In the genomic region with DNA sequence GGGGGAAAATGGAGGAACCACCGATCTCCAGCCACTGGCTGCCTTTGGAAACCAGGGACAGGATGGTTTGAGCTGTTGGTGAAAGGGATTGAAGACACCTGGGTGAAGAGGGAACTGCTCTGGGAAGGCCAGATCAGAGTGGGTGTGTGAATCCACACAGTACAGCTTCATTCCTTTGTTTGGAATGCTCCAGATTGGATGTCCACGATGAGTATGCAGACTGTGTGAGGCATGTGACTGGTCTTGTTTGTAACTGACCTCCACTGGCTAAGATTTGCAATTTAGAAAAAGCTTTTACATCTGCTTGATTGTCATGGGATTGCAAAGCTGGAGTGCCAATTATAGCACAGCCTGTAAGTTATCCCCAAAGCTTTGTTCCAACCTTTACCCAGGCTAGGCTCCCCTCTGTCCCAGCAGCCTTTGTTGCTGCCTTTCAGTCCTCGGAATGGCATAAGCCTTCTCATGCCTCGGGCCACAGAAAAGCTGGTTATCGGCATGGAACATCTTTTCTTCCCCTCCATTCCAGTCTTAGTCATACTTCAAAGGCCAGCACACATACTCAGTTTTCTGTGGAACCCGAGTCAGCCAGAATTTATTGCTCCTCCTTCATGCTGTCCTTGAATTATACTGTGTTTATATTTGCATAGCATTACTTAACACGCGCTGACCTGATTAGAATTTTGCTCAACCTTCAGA, we compare ENCODE assay signal across 13 mouse cellular contexts. TPM values are rescaled to one million over a fixed set of nuclear protein-coding genes. Genes with fewer than 3 reads are reported as not detected.
DNase-seq lines count a peak whose midpoint lies in the region; ATAC-seq and TF ChIP-seq lines count a peak whose summit lies in the region.
"Had no signal": no experiment of that assay in that cellular context is flagged by ENCODE, and none has a peak within 500 bp of the region (broad histone marks: within the 10 kb centered on the region; RNA-seq: fewer than 3 reads in every experiment).

No protein-coding gene starts in this region.

- no peaks in the 10 kb centered on the region for H3K27me3 ChIP-seq in forebrain, postnatal 0 days (ENCODE audit: insufficient read depth, low read length)
- no peaks in the 10 kb centered on the region for H3K27me3 ChIP-seq in midbrain, embryonic 15.5 days (replicated peaks)
- H3K27me3 ChIP-seq in cerebellum, adult 2 months (ENCODE audit: control insufficient read depth, insufficient read depth, low read length): no peaks in the 10 kb centered on the region
- H3K27me3 ChIP-seq: limb, embryonic 15.5 days had no signal

- ATAC-seq in forebrain, postnatal 0 days: peak; percentile 53
- ATAC-seq in midbrain, embryonic 15.5 days (replicated peaks): peak; percentile 86
- no peak for ATAC-seq in erythroid progenitor cell, adult 5-6 weeks (replicated peaks; ENCODE audit: low FRiP score, poor library complexity, severe bottlenecking)

- no peaks in the 10 kb centered on the region for H3K4me1 ChIP-seq in forebrain, postnatal 0 days (ENCODE audit: insufficient read depth)
- peaks cover 9% of the 10 kb centered on the region; the same call in 1 of the 2 replicates for H3K4me1 ChIP-seq in midbrain, embryonic 15.5 days
- no peaks in the 10 kb centered on the region for H3K4me1 ChIP-seq in cerebellum, adult 2 months (ENCODE audit: control insufficient read depth, insufficient read depth, low read length)
- H3K4me1 ChIP-seq: limb, embryonic 15.5 days had no signal

- no peak overlapping the region for H3K27ac ChIP-seq in forebrain, postnatal 0 days (ENCODE audit: low read depth, low read length)
- peak overlapping the region; percentile 66 for H3K27ac ChIP-seq in midbrain, embryonic 15.5 days
- no peak overlapping the region for H3K27ac ChIP-seq in cerebellum, adult 2 months (ENCODE audit: insufficient read depth, low read length)
- H3K27ac ChIP-seq: limb, embryonic 15.5 days had no signal

- H3K9ac ChIP-seq in forebrain, postnatal 0 days: no peak overlapping the region
- H3K9ac ChIP-seq in midbrain, embryonic 15.5 days: no peak overlapping the region
- H3K9ac ChIP-seq: limb, embryonic 15.5 days had no signal

- no peak for TF ChIP-seq POLR2A in brain, embryonic 14.5 days (IDR thresholded peaks at IDR 0.05; ENCODE audit: borderline replicate concordance, extremely low read depth, insufficient read depth, insufficient read length, poor library complexity, severe bottlenecking)
- TF ChIP-seq POLR2A in cerebellum, adult 2 months (IDR thresholded peaks at IDR 0.05; ENCODE audit: borderline replicate concordance, insufficient read depth, low read length): no peak

- no peaks in the 10 kb centered on the region for H3K9me3 ChIP-seq in forebrain, postnatal 0 days (ENCODE audit: low read length)
- H3K9me3 ChIP-seq in midbrain, embryonic 15.5 days: no peaks in the 10 kb centered on the region
- H3K9me3 ChIP-seq: limb, embryonic 15.5 days had no signal

- no peak overlapping the region for H3K4me3 ChIP-seq in forebrain, postnatal 0 days (ENCODE audit: low read depth, low read length)
- no peak overlapping the region for H3K4me3 ChIP-seq in midbrain, embryonic 15.5 days
- no peak overlapping the region for H3K4me3 ChIP-seq in cerebellum, adult 2 months (replicated peaks; ENCODE audit: insufficient read depth, low read depth, low read length)
- H3K4me3 ChIP-seq: limb, embryonic 15.5 days had no signal

- peak; percentile 22 for DNase-seq in kidney, adult 9 months
- DNase-seq in kidney, postnatal 25 days: no peak
- DNase-seq in brain, embryonic 14.5 days (ENCODE audit: low read depth): peak; percentile 73
- DNase-seq in forebrain, postnatal 0 days: no peak
- no peak for DNase-seq in embryo, embryonic 10.5 days (ENCODE audit: low spot score)
- DNase-seq in cerebellum, adult 2 months: no peak
- DNase-seq: cerebellum, postnatal 25 days; heart, postnatal 4 days; retina, postnatal 1 day had no signal

- H3K36me3 ChIP-seq in forebrain, postnatal 0 days (ENCODE audit: insufficient read depth): no peaks in the 10 kb centered on the region
- H3K36me3 ChIP-seq in midbrain, embryonic 15.5 days (replicated peaks): no peaks in the 10 kb centered on the region
- H3K36me3 ChIP-seq: limb, embryonic 15.5 days had no signal

- 35% methylated on average over 8 of the region's 8 CpGs for WGBS in forebrain, postnatal 0 days
- 35% methylated on average over 8 of the region's 8 CpGs for WGBS in midbrain, embryonic 15.5 days
- WGBS in cerebellum, adult 2 months: 66% methylated on average over 8 of the region's 8 CpGs

- H3K4me2 ChIP-seq in forebrain, postnatal 0 days (ENCODE audit: low read depth): no peak overlapping the region
- H3K4me2 ChIP-seq in midbrain, embryonic 15.5 days: no peak overlapping the region
- H3K4me2 ChIP-seq: limb, embryonic 15.5 days had no signal

- TF ChIP-seq CTCF in brain, embryonic 14.5 days (IDR thresholded peaks at IDR 0.05; ENCODE audit: borderline replicate concordance, extremely low read depth, insufficient read depth, insufficient read length): no peak
- TF ChIP-seq CTCF in forebrain, postnatal 0 days (IDR thresholded peaks at IDR 0.05; ENCODE audit: low read depth): no peak
- TF ChIP-seq CTCF in cerebellum, adult 2 months (IDR thresholded peaks at IDR 0.05; ENCODE audit: borderline replicate concordance, insufficient read depth, low read depth, low read length): no peak

RNA-seq across cellular contexts. Expression of a gene that starts 3.8 kb away (rescaled TPM):
- not detected in 2 replicates for polyA plus RNA-seq in brain, embryonic 14.5 days (2012; rRNA removed)
- not detected in 2 replicates for total RNA-seq in forebrain, postnatal 0 days (2014; rRNA removed)
- polyA plus RNA-seq in forebrain, postnatal 0 days (2015; fragmentation: Nextera tagmentation; extraction: Ambion mirVana): 0.12 TPM in 1 of 2 replicates, not detected in the other
- polyA plus RNA-seq in midbrain, embryonic 15.5 days (2015; fragmentation: Nextera tagmentation; extraction: Ambion mirVana): not detected in 2 replicates
- total RNA-seq in erythroid progenitor cell, adult 5-6 weeks (2015; ENCODE audit: low replicate concordance): not detected in 2 replicates
- total RNA-seq in erythroid progenitor cell, adult 5-6 weeks (2017; ENCODE audit: low replicate concordance): not detected in 2 replicates
- polyA plus RNA-seq in cerebellum, adult 2 months (2012; rRNA removed): 0.10 TPM in 1 of 2 replicates, not detected in the other
- total RNA-seq: heart, postnatal 4 days had no signal
- polyA plus RNA-seq: gonadal fat pad, adult 2 months; limb, embryonic 15.5 days had no signal

RNA-seq across cellular contexts. Expression of a gene that starts 47.7 kb away (rescaled TPM):
- 3.8 and 5.5 TPM in 2 replicates for polyA plus RNA-seq in brain, embryonic 14.5 days (2012; rRNA removed)
- total RNA-seq in forebrain, postnatal 0 days (2014; rRNA removed): 2.3 and 3.3 TPM in 2 replicates
- 1.3 and 1.6 TPM in 2 replicates for polyA plus RNA-seq in forebrain, postnatal 0 days (2015; fragmentation: Nextera tagmentation; extraction: Ambion mirVana)
- 2.5 and 3.0 TPM in 2 replicates for polyA plus RNA-seq in midbrain, embryonic 15.5 days (2015; fragmentation: Nextera tagmentation; extraction: Ambion mirVana)
- total RNA-seq in erythroid progenitor cell, adult 5-6 weeks (2015; ENCODE audit: low replicate concordance): 0.36 TPM in 1 of 2 replicates, not detected in the other
- total RNA-seq in erythroid progenitor cell, adult 5-6 weeks (2017; ENCODE audit: low replicate concordance): 0.90 and 1.1 TPM in 2 replicates
- 2.4 and 2.9 TPM in 2 replicates for polyA plus RNA-seq in cerebellum, adult 2 months (2012; rRNA removed)

Comparison
In these comparisons a context has a peak if more than half of its experiments do, and no peak if none do; other contexts are left out.
1. DNase-seq: peak in kidney, adult 9 months (single experiment) and brain, embryonic 14.5 days (single experiment); none in kidney, postnatal 25 days (0 of 2), forebrain, postnatal 0 days (single experiment), embryo, embryonic 10.5 days (single experiment) and cerebellum, adult 2 months (0 of 2).